2 mouse cellular contexts compared by ENCODE assay signal in the genomic region with DNA sequence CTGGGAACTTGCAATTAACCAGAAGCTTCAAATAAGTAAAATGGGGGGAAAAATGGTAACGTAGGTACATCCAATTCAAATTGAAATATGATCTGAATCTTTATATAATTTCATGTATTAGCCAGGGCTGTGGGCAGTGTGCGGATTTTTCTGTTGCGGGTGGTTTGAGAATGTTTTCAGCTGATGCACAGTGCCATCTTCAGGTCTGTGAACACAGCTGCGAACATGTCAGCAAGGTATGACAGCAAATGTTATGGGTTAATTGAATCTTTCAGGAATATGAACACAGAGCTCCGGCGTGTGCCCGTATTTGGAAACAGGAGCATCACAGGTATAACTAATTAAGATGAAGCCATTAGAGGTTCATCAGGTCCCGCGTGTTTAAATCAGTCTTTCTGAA.
TF ChIP-seq lines count a peak whose summit lies in the region.

No protein-coding gene starts in this region.

TF ChIP-seq in CH12.LX, 34 proteins besides CTCF, POLR2A, EP300 and RAD21 (continued from another document):
- TF ChIP-seq USF1 (IDR thresholded peaks at IDR 0.05; ENCODE audit: low read depth, low read length) = no peak
- TF ChIP-seq SIN3A (IDR thresholded peaks at IDR 0.05; ENCODE audit: low read length) = no peak

TF ChIP-seq in MEL, 35 proteins besides CTCF, POLR2A, EP300 and RAD21 (continued from another document):
- TF ChIP-seq SMC3 (IDR thresholded peaks at IDR 0.05; ENCODE audit: low read depth, low read length) (no peak), MYC (IDR thresholded peaks at IDR 0.05; ENCODE audit: low read depth, low read length) (no peak), MAFK (IDR thresholded peaks at IDR 0.05; ENCODE audit: borderline replicate concordance, low read depth, low read length) (no peak), NELFE (IDR thresholded peaks at IDR 0.05; ENCODE audit: low read depth, low read length) (no peak), ELF1 (IDR thresholded peaks at IDR 0.05; ENCODE audit: low read depth, low read length) (no peak), BHLHE40 (IDR thresholded peaks at IDR 0.05; ENCODE audit: borderline replicate concordance, low read depth, low read length) (no peak), USF1 (IDR thresholded peaks at IDR 0.05; ENCODE audit: low read depth, low read length) (no peak), ZC3H11A (IDR thresholded peaks at IDR 0.05; ENCODE audit: low read depth, low read length) (no peak), UBTF (IDR thresholded peaks at IDR 0.05; ENCODE audit: borderline replicate concordance, insufficient read depth, low read depth, low read length) (no peak), HCFC1 (IDR thresholded peaks at IDR 0.05; ENCODE audit: low read depth, low read length) (no peak), JUND (IDR thresholded peaks at IDR 0.05; ENCODE audit: low read depth, low read length) (no peak), TBP (IDR thresholded peaks at IDR 0.05; ENCODE audit: low read depth, low read length) (no peak), ZKSCAN1 (IDR thresholded peaks at IDR 0.05; ENCODE audit: low read depth, low read length) (no peak), ZMIZ1 (IDR thresholded peaks at IDR 0.05; ENCODE audit: low read depth, low read length) (no peak)
